ENCODE assay signal across 9 mouse cellular contexts in the genomic region with DNA sequence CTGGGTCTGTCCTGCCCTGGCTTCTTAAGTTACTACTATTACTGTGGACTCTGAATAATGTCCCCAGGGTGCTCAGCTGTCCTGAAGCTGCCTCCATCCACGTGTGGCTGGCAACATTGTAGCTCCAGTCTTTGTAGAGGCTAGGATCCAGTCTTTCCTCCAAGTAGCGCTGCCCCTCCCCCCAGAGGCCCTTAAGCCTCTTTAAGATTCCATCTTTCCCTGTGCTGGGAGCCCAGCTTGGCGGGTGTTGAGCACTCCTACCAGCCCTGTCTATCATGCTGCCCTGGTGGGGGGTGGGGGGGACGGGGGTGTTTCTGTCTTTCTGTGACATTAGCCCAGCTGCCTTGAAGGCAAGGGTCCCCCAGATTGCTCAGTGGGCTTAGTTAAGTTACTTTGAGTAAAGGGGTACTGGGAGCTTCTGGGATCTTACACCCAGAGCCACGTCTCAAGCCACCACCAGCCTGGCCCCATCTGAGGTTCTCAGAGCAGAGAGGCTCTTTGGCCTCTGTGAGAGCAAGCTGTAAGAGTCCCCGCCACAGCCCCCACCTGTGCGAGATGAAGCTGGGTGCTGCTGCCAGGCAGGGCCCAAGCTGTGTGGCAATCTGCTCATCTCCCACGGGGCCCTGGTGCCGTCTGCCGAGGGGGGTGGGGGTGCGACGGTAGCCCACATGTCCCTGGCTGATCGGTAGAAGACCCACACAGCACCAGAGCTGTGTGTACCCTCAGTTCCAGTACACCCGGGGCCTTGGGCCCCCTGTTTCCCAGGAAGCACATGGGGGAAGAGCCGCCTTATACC. TPM values are rescaled to one million over a fixed set of nuclear protein-coding genes. Genes with fewer than 3 reads are reported as not detected.
DNase-seq lines count a peak whose midpoint lies in the region; ATAC-seq and TF ChIP-seq lines count a peak whose summit lies in the region.
"Had no signal": no experiment of that assay in that cellular context is flagged by ENCODE, and none has a peak within 500 bp of the region (broad histone marks: within the 10 kb centered on the region; RNA-seq: fewer than 3 reads in every experiment).

No protein-coding gene starts in this region.

- no peak for TF ChIP-seq EP300 in lung, postnatal 0 days (IDR thresholded peaks at IDR 0.05)

- TF ChIP-seq POLR2A in lung, adult 2 months (IDR thresholded peaks at IDR 0.05; ENCODE audit: borderline replicate concordance, extremely low read depth, low read depth, low read length), result no peak

- ATAC-seq in lung, postnatal 0 days, result no peak
- no peak for ATAC-seq in hindbrain, embryonic 14.5 days (ENCODE audit: low FRiP score)
- ATAC-seq in midbrain, embryonic 16.5 days, result no peak
- ATAC-seq in granulocyte monocyte progenitor cell, adult 5-6 weeks (replicated peaks; ENCODE audit: poor library complexity, severe bottlenecking), result no peak

- H3K36me3 ChIP-seq in lung, postnatal 0 days (ENCODE audit: insufficient read depth, low read length), result 0 out of 2 replicates have a peak, but pooled peaks cover 4% of the 10 kb centered on the region
- no peaks in the 10 kb centered on the region; the same call in 1 of the 2 replicates for H3K36me3 ChIP-seq in hindbrain, embryonic 14.5 days (replicated peaks; ENCODE audit: control insufficient read depth, insufficient read depth)
- 0 out of 2 replicates have a peak, but pooled peaks cover 3% of the 10 kb centered on the region for H3K36me3 ChIP-seq in midbrain, embryonic 16.5 days (ENCODE audit: control insufficient read depth, insufficient read depth, low read length)

- no peak overlapping the region for H3K4me3 ChIP-seq in lung, postnatal 0 days (ENCODE audit: low read depth, low read length)
- no peak overlapping the region for H3K4me3 ChIP-seq in lung, adult 2 months (replicated peaks; ENCODE audit: extremely low read depth, low read depth, low read length)
- no peak overlapping the region for H3K4me3 ChIP-seq in hindbrain, embryonic 14.5 days (replicated peaks; ENCODE audit: low read length)
- H3K4me3 ChIP-seq in midbrain, embryonic 16.5 days (ENCODE audit: low read depth, low read length), result no peak overlapping the region
- H3K4me3 ChIP-seq: limb, embryonic 12.5 days had no signal

- 55% methylated on average over 15 of the region's 15 CpGs for WGBS in lung, postnatal 0 days
- 58% methylated on average over 15 of the region's 15 CpGs for WGBS in lung, adult 2 months
- 46% methylated on average over 15 of the region's 15 CpGs for WGBS in hindbrain, embryonic 14.5 days
- 38% methylated on average over 15 of the region's 15 CpGs for WGBS in midbrain, embryonic 16.5 days

- H3K4me2 ChIP-seq in lung, postnatal 0 days (replicated peaks; ENCODE audit: low read depth, low read length), result no peak overlapping the region
- no peak overlapping the region for H3K4me2 ChIP-seq in hindbrain, embryonic 14.5 days (replicated peaks)
- H3K4me2 ChIP-seq in midbrain, embryonic 16.5 days (ENCODE audit: low read length), result no peak overlapping the region

- no peak overlapping the region for H3K27ac ChIP-seq in lung, postnatal 0 days (ENCODE audit: low read length)
- 0 out of 2 replicates have a peak overlapping the region, but pooled peaks have one; percentile 32 for H3K27ac ChIP-seq in hindbrain, embryonic 14.5 days
- no peak overlapping the region for H3K27ac ChIP-seq in midbrain, embryonic 16.5 days (ENCODE audit: low read length)

- no peaks in the 10 kb centered on the region for H3K27me3 ChIP-seq in lung, postnatal 0 days (replicated peaks; ENCODE audit: insufficient read depth, low read length)
- H3K27me3 ChIP-seq in hindbrain, embryonic 14.5 days (ENCODE audit: control insufficient read depth, insufficient read depth, low read length), result no peaks in the 10 kb centered on the region
- H3K27me3 ChIP-seq in midbrain, embryonic 16.5 days (ENCODE audit: control insufficient read depth, insufficient read depth, low read depth, low read length), result no peaks in the 10 kb centered on the region

- no peak for TF ChIP-seq CTCF in lung, postnatal 0 days (IDR thresholded peaks at IDR 0.05)
- no peak for TF ChIP-seq CTCF in lung, adult 2 months (IDR thresholded peaks at IDR 0.05; ENCODE audit: insufficient read depth, low read length)

- DNase-seq in lung, postnatal 0 days (ENCODE audit: low spot score), result peak; percentile 59
- DNase-seq in lung, adult 2 months, result no peak
- DNase-seq in embryo, embryonic 11 days, result peak; percentile 69
- no peak for DNase-seq in hindbrain, embryonic 14.5 days (ENCODE audit: low spot score)
- no peak for DNase-seq in urinary bladder, adult 2 months (ENCODE audit: low spot score)
- no peak for DNase-seq in gastrocnemius, postnatal 10 days

- H3K4me1 ChIP-seq in lung, postnatal 0 days (ENCODE audit: insufficient read depth, low read depth, low read length), result peaks cover under 1% of the 10 kb centered on the region
- H3K4me1 ChIP-seq in lung, adult 2 months (ENCODE audit: control insufficient read depth, insufficient read depth, low read length), result peaks cover 2% of the 10 kb centered on the region; the same call in 1 of the 2 replicates
- peaks cover 78% of the 10 kb centered on the region for H3K4me1 ChIP-seq in hindbrain, embryonic 14.5 days (replicated peaks; ENCODE audit: control insufficient read depth, insufficient read depth, low read length)
- H3K4me1 ChIP-seq in midbrain, embryonic 16.5 days (ENCODE audit: control insufficient read depth, insufficient read depth, low read length), result peaks cover 66% of the 10 kb centered on the region

- no peaks in the 10 kb centered on the region for H3K9me3 ChIP-seq in lung, postnatal 0 days (ENCODE audit: low read length)
- no peaks in the 10 kb centered on the region for H3K9me3 ChIP-seq in hindbrain, embryonic 14.5 days (ENCODE audit: control insufficient read depth, low read length)
- no peaks in the 10 kb centered on the region for H3K9me3 ChIP-seq in midbrain, embryonic 16.5 days (replicated peaks; ENCODE audit: control insufficient read depth, low read length, poor library complexity, severe bottlenecking)
- H3K9me3 ChIP-seq: limb, embryonic 12.5 days had no signal

- H3K9ac ChIP-seq in lung, postnatal 0 days (replicated peaks; ENCODE audit: low read depth), result no peak overlapping the region
- no peak overlapping the region; the same call in 1 of the 2 replicates for H3K9ac ChIP-seq in hindbrain, embryonic 14.5 days
- H3K9ac ChIP-seq in midbrain, embryonic 16.5 days (ENCODE audit: low read depth, low read length), result 0 out of 2 replicates have a peak overlapping the region, but pooled peaks have one; percentile 40

RNA-seq across cellular contexts. Expression of a gene that starts 31.7 kb away (rescaled TPM):
- polyA plus RNA-seq in lung, postnatal 0 days (2015; fragmentation: Nextera tagmentation; extraction: Ambion mirVana), result 10.9 and 13.4 TPM in 2 replicates
- polyA plus RNA-seq in lung, adult 2 months (2012; rRNA removed), result 4.4 and 4.5 TPM in 2 replicates
- 17.5 and 18.2 TPM in 2 replicates for polyA plus RNA-seq in hindbrain, embryonic 14.5 days (2014; fragmentation: Nextera tagmentation; extraction: Ambion mirVana)
- polyA plus RNA-seq in midbrain, embryonic 16.5 days (2015; fragmentation: Nextera tagmentation; extraction: Ambion mirVana), result 10.7 and 13.3 TPM in 2 replicates
- polyA plus RNA-seq in urinary bladder, adult 2 months (2012; rRNA removed), result 4.0 and 6.4 TPM in 2 replicates
- 1 to 10 TPM; 8.6 to 9.1 TPM for total RNA-seq in gastrocnemius, postnatal 10 days (2021)
- 54.6 and 81.8 TPM in 2 replicates for total RNA-seq in granulocyte monocyte progenitor cell, adult 5-6 weeks (2014; fragmentation: Nextera tagmentation)
- total RNA-seq in granulocyte monocyte progenitor cell, adult 5-6 weeks (2017), result 42.4 and 47.6 TPM in 2 replicates

Comparison
In these comparisons a context has a peak if more than half of its experiments do, and no peak if none do; other contexts are left out.
1. DNase-seq: peak in lung, postnatal 0 days (single experiment) and embryo, embryonic 11 days (single experiment); none in lung, adult 2 months (single experiment), hindbrain, embryonic 14.5 days (single experiment), urinary bladder, adult 2 months (single experiment) and gastrocnemius, postnatal 10 days (single experiment).